Comparison of ENCODE assay signal across 8 mouse cellular contexts in genomic region chr3:31149706-31150105, GRCm38 (mm10). TPM values are rescaled to one million over a fixed set of nuclear protein-coding genes. Genes with fewer than 3 reads are reported as not detected.
DNase-seq lines count a peak whose midpoint lies in the region; ATAC-seq and TF ChIP-seq lines count a peak whose summit lies in the region.

Gene Cldn11, plus strand, starts transcription at chr3:31149920.

- H3K27ac ChIP-seq in cerebellum, adult 2 months (ENCODE audit: insufficient read depth, low read length): no peak within 1 kb of the TSS
- H3K27ac ChIP-seq in forebrain, embryonic 13.5 days: no peak within 1 kb of the TSS
- no peak within 1 kb of the TSS for H3K27ac ChIP-seq in kidney, postnatal 0 days
- H3K27ac ChIP-seq in liver, embryonic 12.5 days: no peak within 1 kb of the TSS
- H3K27ac ChIP-seq in neural tube, embryonic 12.5 days: no peak within 1 kb of the TSS

- no peaks in the 10 kb centered on the region for H3K36me3 ChIP-seq in forebrain, embryonic 13.5 days (ENCODE audit: poor library complexity, severe bottlenecking)
- no peaks in the 10 kb centered on the region for H3K36me3 ChIP-seq in kidney, postnatal 0 days (ENCODE audit: insufficient read depth, low read length)
- no peaks in the 10 kb centered on the region for H3K36me3 ChIP-seq in liver, embryonic 12.5 days
- H3K36me3 ChIP-seq in neural tube, embryonic 12.5 days: no peaks in the 10 kb centered on the region

- H3K4me2 ChIP-seq in forebrain, embryonic 13.5 days: peak within 1 kb of the TSS; percentile 81
- H3K4me2 ChIP-seq in kidney, postnatal 0 days (ENCODE audit: low read length): peak within 1 kb of the TSS; percentile 83
- peak within 1 kb of the TSS; percentile 57 for H3K4me2 ChIP-seq in liver, embryonic 12.5 days
- peak within 1 kb of the TSS; percentile 89 for H3K4me2 ChIP-seq in neural tube, embryonic 12.5 days (replicated peaks)

- peaks cover 1% of the 10 kb centered on the region; the same call in 1 of the 2 replicates for H3K27me3 ChIP-seq in cerebellum, adult 2 months (ENCODE audit: control insufficient read depth, insufficient read depth, low read length)
- H3K27me3 ChIP-seq in forebrain, embryonic 13.5 days: peaks cover 27% of the 10 kb centered on the region
- 0 out of 2 replicates have a peak, but pooled peaks cover 3% of the 10 kb centered on the region for H3K27me3 ChIP-seq in kidney, postnatal 0 days (ENCODE audit: insufficient read depth, low read length)
- peaks cover 38% of the 10 kb centered on the region for H3K27me3 ChIP-seq in liver, embryonic 12.5 days (replicated peaks)
- peaks cover 13% of the 10 kb centered on the region for H3K27me3 ChIP-seq in neural tube, embryonic 12.5 days (replicated peaks)

- H3K9ac ChIP-seq in forebrain, embryonic 13.5 days: peak within 1 kb of the TSS; percentile 65
- H3K9ac ChIP-seq in kidney, postnatal 0 days (ENCODE audit: low read depth, low read length): peak within 1 kb of the TSS; percentile 18; the same call in 1 of the 2 replicates
- no peak within 1 kb of the TSS for H3K9ac ChIP-seq in liver, embryonic 12.5 days
- H3K9ac ChIP-seq in neural tube, embryonic 12.5 days: peak within 1 kb of the TSS; percentile 42; the same call in 1 of the 2 replicates

- peak within 1 kb of the TSS; percentile 9 for H3K4me3 ChIP-seq in cerebellum, adult 2 months (replicated peaks; ENCODE audit: insufficient read depth, low read depth, low read length)
- H3K4me3 ChIP-seq in forebrain, embryonic 13.5 days: peak within 1 kb of the TSS; percentile 42
- H3K4me3 ChIP-seq in kidney, postnatal 0 days (replicated peaks; ENCODE audit: low read depth, low read length): peak within 1 kb of the TSS; percentile 37
- H3K4me3 ChIP-seq in liver, embryonic 12.5 days: peak within 1 kb of the TSS; percentile 31
- peak within 1 kb of the TSS; percentile 41 for H3K4me3 ChIP-seq in neural tube, embryonic 12.5 days

- peak; percentile 89 for ATAC-seq in forebrain, embryonic 13.5 days
- peak; percentile 60 for ATAC-seq in kidney, postnatal 0 days (replicated peaks; ENCODE audit: low FRiP score, low read depth)
- ATAC-seq in liver, embryonic 12.5 days: 0 out of 2 replicates have a peak, but pooled peaks have one; percentile 44
- ATAC-seq in neural tube, embryonic 12.5 days (ENCODE audit: low FRiP score, low read depth): peak; percentile 86

- TF ChIP-seq CTCF in cerebellum, adult 2 months (IDR thresholded peaks at IDR 0.05; ENCODE audit: borderline replicate concordance, insufficient read depth, low read depth, low read length): no peak
- TF ChIP-seq CTCF in kidney, postnatal 0 days (IDR thresholded peaks at IDR 0.05; ENCODE audit: low read depth): no peak

- H3K9me3 ChIP-seq in forebrain, embryonic 13.5 days (replicated peaks): no peaks in the 10 kb centered on the region
- H3K9me3 ChIP-seq in kidney, postnatal 0 days (replicated peaks; ENCODE audit: low read length): no peaks in the 10 kb centered on the region
- no peaks in the 10 kb centered on the region for H3K9me3 ChIP-seq in liver, embryonic 12.5 days (replicated peaks)
- H3K9me3 ChIP-seq in neural tube, embryonic 12.5 days: no peaks in the 10 kb centered on the region

- no peaks in the 10 kb centered on the region for H3K4me1 ChIP-seq in cerebellum, adult 2 months (ENCODE audit: control insufficient read depth, insufficient read depth, low read length)
- peaks cover 11% of the 10 kb centered on the region for H3K4me1 ChIP-seq in forebrain, embryonic 13.5 days
- H3K4me1 ChIP-seq in kidney, postnatal 0 days (replicated peaks; ENCODE audit: insufficient read depth, low read length): peaks cover 5% of the 10 kb centered on the region
- no peaks in the 10 kb centered on the region for H3K4me1 ChIP-seq in liver, embryonic 12.5 days
- peaks cover 9% of the 10 kb centered on the region for H3K4me1 ChIP-seq in neural tube, embryonic 12.5 days

- under 1% methylated on average over 33 of the region's 33 CpGs for WGBS in cerebellum, adult 2 months
- under 1% methylated on average over 33 of the region's 33 CpGs for WGBS in forebrain, embryonic 13.5 days
- WGBS in kidney, postnatal 0 days: 1% methylated on average over 33 of the region's 33 CpGs
- WGBS in liver, embryonic 12.5 days (ENCODE audit: insufficient replicate concordance): 1% methylated on average over 33 of the region's 33 CpGs
- under 1% methylated on average over 33 of the region's 33 CpGs for WGBS in neural tube, embryonic 12.5 days

- TF ChIP-seq POLR2A in cerebellum, adult 2 months (IDR thresholded peaks at IDR 0.05; ENCODE audit: borderline replicate concordance, insufficient read depth, low read length): no peak

- peak; percentile 23 to 38 for DNase-seq in cerebellum, adult 2 months
- DNase-seq in cerebellum, adult 9-11 months: no peak
- peak; percentile 79 for DNase-seq in adrenal gland, postnatal 14 days
- peak; percentile 80 for DNase-seq in kidney, postnatal 0 days (ENCODE audit: low spot score)
- DNase-seq in urinary bladder, adult 2 months (ENCODE audit: low spot score): no peak

RNA-seq across cellular contexts. Expression of gene Cldn11, which starts in this region (rescaled TPM):
- 312 and 337 TPM in 2 replicates for polyA plus RNA-seq in cerebellum, adult 2 months (2012; rRNA removed)
- total RNA-seq in adrenal gland, postnatal 14 days (2021): 11.9 and 12.2 TPM in 2 replicates
- 26.6 and 35.9 TPM in 2 replicates for polyA plus RNA-seq in forebrain, embryonic 13.5 days (2015; fragmentation: Nextera tagmentation; extraction: Ambion mirVana)
- polyA plus RNA-seq in kidney, postnatal 0 days (2015; fragmentation: Nextera tagmentation; extraction: Ambion mirVana): 61.6 and 67.6 TPM in 2 replicates
- polyA plus RNA-seq in liver, embryonic 12.5 days (2016; fragmentation: Nextera tagmentation; extraction: Ambion mirVana): 0.18 and 0.23 TPM in 2 replicates
- 40.2 TPM in 2 replicates for polyA plus RNA-seq in neural tube, embryonic 12.5 days (2016; fragmentation: Nextera tagmentation; extraction: Ambion mirVana)
- 0.91 and 1.5 TPM in 2 replicates for polyA plus RNA-seq in urinary bladder, adult 2 months (2012; rRNA removed)

Comparison
In these comparisons a context has a peak if more than half of its experiments do, and no peak if none do; other contexts are left out.
1. RNA of gene Cldn11 (polyA plus RNA-seq): 312 to 337 TPM in cerebellum, adult 2 months, 61.6 to 67.6 TPM in kidney, postnatal 0 days, 40.2 TPM in neural tube, embryonic 12.5 days and 26.6 to 35.9 TPM in forebrain, embryonic 13.5 days; 0.91 to 1.5 TPM in urinary bladder, adult 2 months and 0.18 to 0.23 TPM in liver, embryonic 12.5 days; every median in the first group is over 10 times any median in the second.
2. DNase-seq: peak in cerebellum, adult 2 months (2 of 2), adrenal gland, postnatal 14 days (single experiment) and kidney, postnatal 0 days (single experiment); none in cerebellum, adult 9-11 months (single experiment) and urinary bladder, adult 2 months (single experiment).
3. Peak in ATAC-seq, H3K4me3 ChIP-seq and H3K4me2 ChIP-seq in liver, embryonic 12.5 days; RNA of the gene not detected or under 1 TPM.
4. Peak in every context shown above with its lines, with median percentiles within 50 percentile points of each other: H3K4me3 ChIP-seq, ATAC-seq and H3K4me2 ChIP-seq.